Mouse (Mus musculus) layer of hippocampus, postnatal 14 days (tissue): ENCODE data around the gene Lbr. TPM values are rescaled to one million over a fixed set of nuclear protein-coding genes. Genes with fewer than 3 reads are reported as not detected.
"Not testable (repeated sequence)": the region's sequence is repeated elsewhere in the genome, so short reads cannot be mapped to it uniquely, and the experiment has no call there.

Experiments
- DNase-seq, 2 experiments: peaks; one replicate each; pipeline ENCODE4 v3.0.0; 2021 to 2022; ENCODE audit warnings: low spot score in 2 of 2, mixed read lengths in 1 of 2
- total RNA-seq, 2 experiments: library from RNA; stranded (reverse); gene quantifications; 2 replicates each; pipeline ENCODE4 v1.2.3; 2021

The Lbr gene
- total RNA-seq, 2 experiments from 2014 or later = 14.1 to 18.9 TPM

- no peak for DNase-seq
Observed at GRCm38 (mm10) chr1:181789952-181790351, 52.9 kb downstream of the Lbr start.

- DNase-seq = not testable (repeated sequence)
Observed at GRCm38 (mm10) chr1:181782600-181782999, 60.2 kb downstream of the Lbr start.

- DNase-seq = no peak
Observed at GRCm38 (mm10) chr1:181776541-181776940, 66.3 kb downstream of the Lbr start.

GRCm38 (mm10) chr1:181771871-181772270 lies 71.0 kb downstream of the Lbr start:
- no peak for DNase-seq

- DNase-seq = no peak
Observed at GRCm38 (mm10) chr1:181769392-181769791, 73.5 kb downstream of the Lbr start.

Other genes with a start within 250 kb of the Lbr start
- gene Enah, start 176.9 kb upstream of the Lbr start, total RNA-seq = 100 to 1,000 TPM; 181 to 193 TPM